Mouse (Mus musculus) liver, adult 2 months (tissue): ENCODE measurements at regions not wholly inside any gene's neighbourhood (a gene's known extent, or its start where the extent isn't known, plus 50 kb on each side); places are given as distances from the start of the nearest gene placed in this dataset.
"Not testable (repeated sequence)": the region's sequence is repeated elsewhere in the genome, so short reads cannot be mapped to it uniquely, and the experiment has no call there.

Experiments
- DNase-seq: peaks from one replicate; pipeline ENCODE4 v3.0.0-alpha.2; 2011; ENCODE audit warnings: low read depth, low spot score; ENCODE audit errors: extremely low read depth
- H3K27ac ChIP-seq: fragments of 200-500 bp; replicated peaks from 2 replicates; pipeline ENCODE4 v1.5.1; 2012; ENCODE audit warnings: low read depth, mild to moderate bottlenecking, control low read depth, inconsistent platforms, low read length; ENCODE audit not compliant: insufficient read depth
- H3K27me3 ChIP-seq: fragments of 200-500 bp; 2 replicates; pipeline ENCODE4 v1.6.1; 2012; ENCODE audit warnings: mild to moderate bottlenecking, moderate library complexity, low read length, inconsistent platforms; ENCODE audit not compliant: control insufficient read depth, insufficient read depth
- H3K36me3 ChIP-seq: fragments of 200-500 bp; 2 replicates; pipeline ENCODE4 v1.6.1; 2012; ENCODE audit warnings: low read length, inconsistent platforms; ENCODE audit not compliant: control insufficient read depth, insufficient read depth
- H3K4me1 ChIP-seq: fragments of 200-500 bp; 2 replicates; pipeline ENCODE4 v1.6.1; 2011; ENCODE audit warnings: low read length; ENCODE audit not compliant: control insufficient read depth, insufficient read depth
- H3K4me3 ChIP-seq: fragments of 200-500 bp; 2 replicates; pipeline ENCODE4 v1.5.1; 2011; ENCODE audit warnings: low read depth, mild to moderate bottlenecking, control low read depth, low read length, moderate library complexity; ENCODE audit not compliant: insufficient read depth
- H3K79me2 ChIP-seq: fragments of 200-500 bp; 2 replicates; pipeline ENCODE4 v1.6.1; 2012; ENCODE audit warnings: inconsistent platforms, mild to moderate bottlenecking, low read length, moderate library complexity; ENCODE audit not compliant: control insufficient read depth, insufficient read depth
- H3K9ac ChIP-seq: fragments of 200-500 bp; 2 replicates; pipeline ENCODE4 v1.6.1; 2012; ENCODE audit warnings: low read depth, mild to moderate bottlenecking, control low read depth, inconsistent platforms, low read length
- CTCF ChIP-seq: fragments of 200-500 bp; IDR thresholded peaks from 2 replicates; pipeline ENCODE4 v1.5.1; 2011; ENCODE audit warnings: low read depth, low read length, control low read depth
- POLR2A ChIP-seq: fragments of 200-500 bp; IDR thresholded peaks from 2 replicates; pipeline ENCODE4 v1.6.1; 2011; ENCODE audit warnings: low read length, control low read depth; ENCODE audit not compliant: insufficient read depth; ENCODE audit errors: extremely low read depth
- WGBS: fragments of 180-500 bp; shearing (Covaris S2); methylation state at CpG from one replicate; pipeline ENCODE4 v1.1.7; 2018; 5-methylcytosine and 5-hydroxymethylcytosine counted together

- no peaks in the 10 kb centered on the region for H3K79me2 ChIP-seq
- H3K27me3 ChIP-seq, result no peaks in the 10 kb centered on the region
- no peak overlapping the region for H3K9ac ChIP-seq
- no peaks in the 10 kb centered on the region for H3K36me3 ChIP-seq
- H3K4me3 ChIP-seq, result no peak overlapping the region
- DNase-seq, result no peak
- no peaks in the 10 kb centered on the region for H3K4me1 ChIP-seq
- no peak for TF ChIP-seq CTCF
- TF ChIP-seq POLR2A, result no peak
- 74% methylated on average over 1 of the region's 1 CpGs for WGBS
- H3K27ac ChIP-seq, result no peak overlapping the region
Observed at GRCm38 (mm10) chr4:4437559-4437958, 355.6 kb downstream of the Impad1 start.

GRCm38 (mm10) chr4:4424526-4424925, 347.2 kb upstream of the Sdr16c6 start:
- WGBS, result 25% methylated on average over 7 of the region's 7 CpGs
- DNase-seq, H3K9ac ChIP-seq, H3K27ac ChIP-seq, H3K79me2 ChIP-seq, H3K27me3 ChIP-seq, H3K36me3 ChIP-seq, H3K4me3 ChIP-seq, H3K4me1 ChIP-seq: not testable (repeated sequence)

- no peak for TF ChIP-seq POLR2A
- TF ChIP-seq CTCF, result no peak
- Histone ChIP-seq H3K4me3 (no peak overlapping the region), H3K27ac (no peak overlapping the region), H3K36me3 (no peaks in the 10 kb centered on the region), H3K4me1 (no peaks in the 10 kb centered on the region), H3K79me2 (no peaks in the 10 kb centered on the region), H3K27me3 (no peaks in the 10 kb centered on the region), H3K9ac (no peak overlapping the region)
- 63% methylated on average over 2 of the region's 2 CpGs for WGBS
- no peak for DNase-seq
Observed at GRCm38 (mm10) chr4:4403812-4404211, 326.5 kb upstream of the Sdr16c6 start.

GRCm38 (mm10) chr4:4397410-4397809, 320.1 kb upstream of the Sdr16c6 start:
- Histone ChIP-seq H3K79me2 (no peaks in the 10 kb centered on the region), H3K36me3 (no peaks in the 10 kb centered on the region), H3K27me3 (no peaks in the 10 kb centered on the region), H3K4me1 (no peaks in the 10 kb centered on the region), H3K9ac (no peak overlapping the region), H3K4me3 (no peak overlapping the region), H3K27ac (no peak overlapping the region)
- WGBS, result 58% methylated on average over 4 of the region's 4 CpGs
- TF ChIP-seq POLR2A, result no peak
- TF ChIP-seq CTCF, result no peak
- DNase-seq, result no peak

GRCm38 (mm10) chr4:4380024-4380590, 302.8 kb upstream of the Sdr16c6 start:
- WGBS, result 81% methylated on average over 3 of the region's 3 CpGs
- Histone ChIP-seq H3K4me3 (no peak overlapping the region), H3K9ac (no peak overlapping the region), H3K79me2 (no peaks in the 10 kb centered on the region), H3K27me3 (no peaks in the 10 kb centered on the region), H3K4me1 (no peaks in the 10 kb centered on the region), H3K36me3 (no peaks in the 10 kb centered on the region), H3K27ac (no peak overlapping the region)
- no peak for TF ChIP-seq POLR2A
- no peak for TF ChIP-seq CTCF
- no peak for DNase-seq

GRCm38 (mm10) chr4:4335216-4335615, 257.9 kb upstream of the Sdr16c6 start:
- no peaks in the 10 kb centered on the region for H3K27me3 ChIP-seq
- no peak overlapping the region for H3K4me3 ChIP-seq
- H3K36me3 ChIP-seq, result no peaks in the 10 kb centered on the region
- H3K27ac ChIP-seq, result no peak overlapping the region
- no peaks in the 10 kb centered on the region for H3K4me1 ChIP-seq
- 64% methylated on average over 2 of the region's 2 CpGs for WGBS
- H3K79me2 ChIP-seq, result no peaks in the 10 kb centered on the region
- no peak overlapping the region for H3K9ac ChIP-seq
- no peak for TF ChIP-seq CTCF
- no peak for TF ChIP-seq POLR2A
- DNase-seq, result no peak
